Mouse (Mus musculus): ENCODE results near the gene Fgfr2. TPM values are rescaled to one million over a fixed set of nuclear protein-coding genes. Genes with fewer than 3 reads are reported as not detected.

The Fgfr2 gene
- polyA plus RNA-seq, 1 experiment: 0.17 TPM

DNA sequence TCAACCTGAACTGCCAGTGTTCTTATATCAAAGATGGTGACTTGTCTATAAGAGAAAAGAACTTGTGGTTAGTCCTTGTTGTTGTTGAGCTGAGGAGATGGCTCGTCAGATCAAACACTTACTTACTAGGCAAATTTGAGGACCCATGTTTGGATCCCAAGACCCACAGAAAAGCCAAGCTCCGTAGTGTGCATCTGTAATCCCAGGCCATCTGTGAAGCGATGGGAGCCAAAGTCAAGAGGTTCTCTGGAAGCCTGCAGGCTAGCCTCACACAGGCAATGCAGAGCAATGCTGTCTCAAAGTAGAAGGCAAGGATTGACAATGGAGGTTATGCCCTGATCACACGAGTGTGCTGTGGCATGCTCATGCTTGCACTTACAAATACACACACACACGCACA, 2992.9 kb downstream of the Fgfr2 start:
- TF ChIP-seq POLR2A (IDR thresholded peaks at IDR 0.05; ENCODE audit: insufficient read length, low read depth) (no peak), REST (IDR thresholded peaks at IDR 0.05; ENCODE audit: insufficient read depth, insufficient read length) (no peak), SRF (IDR thresholded peaks at IDR 0.05; ENCODE audit: control insufficient read depth, insufficient read length, low read depth) (no peak), USF1 (IDR thresholded peaks at IDR 0.05; ENCODE audit: low read depth) (no peak), MYOG (IDR thresholded peaks at IDR 0.05; ENCODE audit: control insufficient read depth in 1 of 3, insufficient read depth in 1 of 3, insufficient read length in 2 of 3, low read depth in 2 of 3) (no peak), MAX (IDR thresholded peaks at IDR 0.05; ENCODE audit: low read depth) (no peak), MYOD1 (IDR thresholded peaks at IDR 0.05; ENCODE audit: control insufficient read depth in 1 of 3, insufficient read length in 2 of 3, low read depth in 2 of 3) (no peak), POLR2AphosphoS2 (IDR thresholded peaks at IDR 0.05; ENCODE audit: insufficient read length, low read depth) (no peak), TCF3 (IDR thresholded peaks at IDR 0.05; ENCODE audit: insufficient read length, low read depth) (no peak), CEBPB (IDR thresholded peaks at IDR 0.05; ENCODE audit: insufficient read depth, poor library complexity, severe bottlenecking) (no peak), TCF12 (IDR thresholded peaks at IDR 0.05; ENCODE audit: insufficient read depth, poor library complexity, severe bottlenecking) (no peak), E2F4 (IDR thresholded peaks at IDR 0.05; ENCODE audit: insufficient read depth) (no peak)
- H3K4me2 ChIP-seq (ENCODE audit: low read depth): no peak overlapping the region
- H3K27me3 ChIP-seq (ENCODE audit: control insufficient read depth, insufficient read depth, insufficient read length): no peaks in the 10 kb centered on the region
- H3ac ChIP-seq (ENCODE audit: control insufficient read depth, insufficient read length): no peak overlapping the region
- H3K36me3 ChIP-seq (ENCODE audit: control insufficient read depth, insufficient read depth): no peaks in the 10 kb centered on the region
- no peak overlapping the region for H3K4me3 ChIP-seq
- H3K79me2 ChIP-seq (ENCODE audit: control insufficient read depth, insufficient read depth): no peaks in the 10 kb centered on the region

DNA sequence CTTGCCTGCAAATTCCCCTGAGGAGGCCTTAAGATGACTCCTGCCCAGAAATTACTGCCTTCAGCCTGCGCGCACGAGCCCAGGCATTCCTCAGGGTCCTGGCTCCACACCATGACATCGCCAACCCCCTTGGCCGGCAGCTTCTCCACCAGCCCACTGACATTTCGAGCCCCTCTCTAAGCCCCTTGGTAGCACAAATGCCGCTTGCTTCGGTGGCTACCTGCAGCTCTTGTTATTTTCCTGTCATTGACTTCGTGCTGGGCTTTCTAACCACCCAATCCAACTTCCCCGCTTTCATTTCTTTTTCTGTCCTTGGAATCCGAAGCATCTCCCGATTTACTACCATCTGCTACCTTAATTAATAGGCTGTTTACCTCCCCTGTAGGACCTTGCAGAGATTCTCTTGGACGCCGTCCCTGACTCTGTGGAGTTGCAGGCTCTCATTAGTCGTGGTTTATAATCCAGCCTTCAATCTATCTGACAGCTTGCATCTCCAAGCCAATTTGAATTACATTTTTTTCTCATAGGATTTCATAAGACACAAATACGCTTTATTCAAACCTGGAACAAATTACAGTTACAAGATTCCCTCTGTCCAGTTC, 2993.7 kb downstream of the Fgfr2 start:
- Histone ChIP-seq H3ac (ENCODE audit: control insufficient read depth, insufficient read length) (no peak overlapping the region), H3K36me3 (ENCODE audit: control insufficient read depth, insufficient read depth) (no peaks in the 10 kb centered on the region), H3K27me3 (ENCODE audit: control insufficient read depth, insufficient read depth, insufficient read length) (no peaks in the 10 kb centered on the region), H3K79me2 (ENCODE audit: control insufficient read depth, insufficient read depth) (no peaks in the 10 kb centered on the region), H3K4me3 (no peak overlapping the region), H3K4me2 (ENCODE audit: low read depth) (no peak overlapping the region)
- TF ChIP-seq TCF12 (IDR thresholded peaks at IDR 0.05; ENCODE audit: insufficient read depth, poor library complexity, severe bottlenecking) (no peak), USF1 (IDR thresholded peaks at IDR 0.05; ENCODE audit: low read depth) (no peak), POLR2AphosphoS2 (IDR thresholded peaks at IDR 0.05; ENCODE audit: insufficient read length, low read depth) (no peak), TCF3 (IDR thresholded peaks at IDR 0.05; ENCODE audit: insufficient read length, low read depth) (no peak), E2F4 (IDR thresholded peaks at IDR 0.05; ENCODE audit: insufficient read depth) (no peak), CEBPB (IDR thresholded peaks at IDR 0.05; ENCODE audit: insufficient read depth, poor library complexity, severe bottlenecking) (no peak), MAX (IDR thresholded peaks at IDR 0.05; ENCODE audit: low read depth) (no peak), REST (IDR thresholded peaks at IDR 0.05; ENCODE audit: insufficient read depth, insufficient read length) (no peak)

DNA sequence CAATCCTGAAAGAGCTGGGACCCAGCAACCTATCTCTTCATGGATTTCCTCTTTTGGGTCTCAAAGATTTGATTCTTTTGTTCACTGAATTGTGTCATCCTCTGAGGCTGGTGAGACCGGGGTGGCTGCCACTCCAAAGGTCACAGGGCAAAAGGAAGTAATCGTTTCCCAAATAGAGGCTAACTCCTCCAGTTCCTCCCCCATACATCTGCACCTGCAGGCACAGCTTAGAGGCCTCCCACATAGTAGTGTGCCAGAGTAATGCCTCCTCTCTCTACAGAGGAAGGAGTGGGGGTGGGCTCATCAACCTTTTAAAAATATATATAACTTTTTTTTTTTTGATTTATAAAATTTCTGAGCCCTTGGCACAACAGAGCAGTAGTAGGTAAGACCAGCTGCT, 3001.6 kb downstream of the Fgfr2 start:
- no peak for TF ChIP-seq SRF (IDR thresholded peaks at IDR 0.05; ENCODE audit: control insufficient read depth, insufficient read length, low read depth)
- no peak for TF ChIP-seq MYOD1 (IDR thresholded peaks at IDR 0.05; ENCODE audit: control insufficient read depth in 1 of 3, insufficient read length in 2 of 3, low read depth in 2 of 3)
- TF ChIP-seq TCF12 (IDR thresholded peaks at IDR 0.05; ENCODE audit: insufficient read depth, poor library complexity, severe bottlenecking): no peak
- TF ChIP-seq E2F4 (IDR thresholded peaks at IDR 0.05; ENCODE audit: insufficient read depth): no peak
- TF ChIP-seq REST (IDR thresholded peaks at IDR 0.05; ENCODE audit: insufficient read depth, insufficient read length): no peak
- TF ChIP-seq USF1 (IDR thresholded peaks at IDR 0.05; ENCODE audit: low read depth): no peak
- TF ChIP-seq POLR2AphosphoS2 (IDR thresholded peaks at IDR 0.05; ENCODE audit: insufficient read length, low read depth): no peak
- TF ChIP-seq POLR2A (IDR thresholded peaks at IDR 0.05; ENCODE audit: insufficient read length, low read depth): no peak
- TF ChIP-seq MAX (IDR thresholded peaks at IDR 0.05; ENCODE audit: low read depth): no peak
- no peak for TF ChIP-seq CEBPB (IDR thresholded peaks at IDR 0.05; ENCODE audit: insufficient read depth, poor library complexity, severe bottlenecking)
- no peak for TF ChIP-seq TCF3 (IDR thresholded peaks at IDR 0.05; ENCODE audit: insufficient read length, low read depth)
- no peak for TF ChIP-seq MYOG (IDR thresholded peaks at IDR 0.05; ENCODE audit: control insufficient read depth in 1 of 3, insufficient read depth in 1 of 3, insufficient read length in 2 of 3, low read depth in 2 of 3)
- no peak overlapping the region for H3ac ChIP-seq (ENCODE audit: control insufficient read depth, insufficient read length)
- H3K36me3 ChIP-seq (ENCODE audit: control insufficient read depth, insufficient read depth): no peaks in the 10 kb centered on the region
- no peak overlapping the region for H3K4me3 ChIP-seq
- no peaks in the 10 kb centered on the region for H3K79me2 ChIP-seq (ENCODE audit: control insufficient read depth, insufficient read depth)
- no peaks in the 10 kb centered on the region for H3K27me3 ChIP-seq (ENCODE audit: control insufficient read depth, insufficient read depth, insufficient read length)
- no peak overlapping the region for H3K4me2 ChIP-seq (ENCODE audit: low read depth)

DNA sequence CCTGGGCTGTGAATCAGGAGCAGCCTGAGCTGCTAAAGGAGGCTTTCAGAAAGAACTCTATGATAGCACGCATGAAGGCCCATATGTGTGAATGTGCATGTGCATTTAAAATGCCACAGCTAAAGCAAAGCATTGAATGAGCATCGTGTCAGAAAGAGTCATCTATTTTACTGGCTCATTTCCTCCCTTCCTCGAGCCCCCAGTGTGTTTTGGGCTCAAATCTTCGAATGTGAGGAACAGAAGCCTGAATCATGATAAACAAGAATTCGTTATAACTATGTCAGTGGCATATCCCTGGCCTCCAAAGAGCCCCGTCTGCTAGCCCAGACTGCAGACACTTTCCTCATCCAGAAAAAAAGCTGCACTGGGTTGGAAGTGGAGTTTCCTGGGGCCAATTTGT, 3003.7 kb downstream of the Fgfr2 start:
- no peak overlapping the region for H3K4me2 ChIP-seq (ENCODE audit: low read depth)
- no peaks in the 10 kb centered on the region for H3K79me2 ChIP-seq (ENCODE audit: control insufficient read depth, insufficient read depth)
- no peaks in the 10 kb centered on the region for H3K27me3 ChIP-seq (ENCODE audit: control insufficient read depth, insufficient read depth, insufficient read length)
- H3K4me3 ChIP-seq: no peak overlapping the region
- H3ac ChIP-seq (ENCODE audit: control insufficient read depth, insufficient read length): no peak overlapping the region
- no peaks in the 10 kb centered on the region for H3K36me3 ChIP-seq (ENCODE audit: control insufficient read depth, insufficient read depth)
- TF ChIP-seq E2F4 (IDR thresholded peaks at IDR 0.05; ENCODE audit: insufficient read depth): no peak
- TF ChIP-seq USF1 (IDR thresholded peaks at IDR 0.05; ENCODE audit: low read depth): no peak
- no peak for TF ChIP-seq MYOG (IDR thresholded peaks at IDR 0.05; ENCODE audit: control insufficient read depth in 1 of 3, insufficient read depth in 1 of 3, insufficient read length in 2 of 3, low read depth in 2 of 3)
- no peak for TF ChIP-seq MYOD1 (IDR thresholded peaks at IDR 0.05; ENCODE audit: control insufficient read depth in 1 of 3, insufficient read length in 2 of 3, low read depth in 2 of 3)
- TF ChIP-seq MAX (IDR thresholded peaks at IDR 0.05; ENCODE audit: low read depth): no peak

DNA sequence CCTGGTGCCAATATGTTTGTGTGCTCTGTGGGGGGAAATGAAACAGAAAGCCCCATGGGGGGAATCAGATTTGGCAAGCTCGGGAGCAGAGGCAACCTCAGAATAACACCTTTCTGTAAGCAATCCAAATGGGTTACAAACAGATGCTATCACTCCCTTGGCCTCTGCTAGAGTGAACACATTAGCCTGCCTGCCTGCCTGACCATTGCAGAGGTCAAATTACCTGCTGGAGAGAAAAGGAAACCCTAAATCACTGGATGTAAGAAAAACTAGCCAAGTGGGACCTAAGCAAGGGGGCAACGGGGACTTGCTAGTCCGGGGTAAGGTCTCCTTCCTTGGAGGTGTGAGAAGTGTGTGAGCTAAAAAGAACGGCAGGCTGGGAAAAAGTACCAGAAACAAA, 3004.4 kb downstream of the Fgfr2 start:
- Histone ChIP-seq H3K4me2 (ENCODE audit: low read depth) (no peak overlapping the region), H3K4me3 (no peak overlapping the region), H3K36me3 (ENCODE audit: control insufficient read depth, insufficient read depth) (no peaks in the 10 kb centered on the region), H3K79me2 (ENCODE audit: control insufficient read depth, insufficient read depth) (no peaks in the 10 kb centered on the region), H3ac (ENCODE audit: control insufficient read depth, insufficient read length) (no peak overlapping the region), H3K27me3 (ENCODE audit: control insufficient read depth, insufficient read depth, insufficient read length) (no peaks in the 10 kb centered on the region)
- TF ChIP-seq SRF (IDR thresholded peaks at IDR 0.05; ENCODE audit: control insufficient read depth, insufficient read length, low read depth) (no peak), REST (IDR thresholded peaks at IDR 0.05; ENCODE audit: insufficient read depth, insufficient read length) (no peak), USF1 (IDR thresholded peaks at IDR 0.05; ENCODE audit: low read depth) (no peak), CEBPB (IDR thresholded peaks at IDR 0.05; ENCODE audit: insufficient read depth, poor library complexity, severe bottlenecking) (no peak), MYOD1 (IDR thresholded peaks at IDR 0.05; ENCODE audit: control insufficient read depth in 1 of 3, insufficient read length in 2 of 3, low read depth in 2 of 3) (no peak), POLR2A (IDR thresholded peaks at IDR 0.05; ENCODE audit: insufficient read length, low read depth) (no peak), MYOG (IDR thresholded peaks at IDR 0.05; ENCODE audit: control insufficient read depth in 1 of 3, insufficient read depth in 1 of 3, insufficient read length in 2 of 3, low read depth in 2 of 3) (no peak), E2F4 (IDR thresholded peaks at IDR 0.05; ENCODE audit: insufficient read depth) (no peak), MAX (IDR thresholded peaks at IDR 0.05; ENCODE audit: low read depth) (no peak), POLR2AphosphoS2 (IDR thresholded peaks at IDR 0.05; ENCODE audit: insufficient read length, low read depth) (no peak)
